Mouse (Mus musculus): ENCODE measurements around the gene Spib. TPM values are rescaled to one million over a fixed set of nuclear protein-coding genes. Genes with fewer than 3 reads are reported as not detected.

Spib gene
- polyA plus RNA-seq, 1 experiment: 18.7 TPM

- Histone ChIP-seq H3K4me3 (ENCODE audit: low read depth, low read length) (peak within 1 kb of the TSS; percentile 99), H3K27ac (ENCODE audit: insufficient read depth, low read depth, low read length) (peak within 1 kb of the TSS; percentile 100), H3K4me1 (ENCODE audit: control insufficient read depth, insufficient read depth, insufficient read length, low read length) (peaks cover 12% of the 10 kb centered on the region; the same call in 1 of the 2 replicates), H3K36me3 (ENCODE audit: control insufficient read depth, insufficient read depth, low read length) (peaks cover 34% of the 10 kb centered on the region), H3K27me3 (ENCODE audit: control insufficient read depth, insufficient read depth, low read length) (no peaks in the 10 kb centered on the region)
- peak; percentile 61 for TF ChIP-seq POLR2A (IDR thresholded peaks at IDR 0.05; ENCODE audit: low read depth, low read length)
- peak; percentile 8; the same call in 1 of the 2 replicates for TF ChIP-seq CTCF (IDR thresholded peaks at IDR 0.05; ENCODE audit: extremely low read depth, insufficient read length, insufficient replicate concordance, low read depth, low read length)
- WGBS: under 1% methylated on average over 22 of the region's 22 CpGs
Measured at GRCm38 (mm10) chr7:44553826-44554225, 22.0 kb upstream of the Spib start, which contains the start of gene Nr1h2. Gene Nr1h2, minus strand, starts transcription at chr7:44553951.

- 2% methylated on average over 32 of the region's 32 CpGs for WGBS
- peaks cover 12% of the 10 kb centered on the region; the same call in 1 of the 2 replicates for H3K4me1 ChIP-seq (ENCODE audit: control insufficient read depth, insufficient read depth, insufficient read length, low read length)
- no peaks in the 10 kb centered on the region for H3K27me3 ChIP-seq (ENCODE audit: control insufficient read depth, insufficient read depth, low read length)
- peak overlapping the region; percentile 99 for H3K4me3 ChIP-seq (ENCODE audit: low read depth, low read length)
- H3K36me3 ChIP-seq (ENCODE audit: control insufficient read depth, insufficient read depth, low read length): peaks cover 34% of the 10 kb centered on the region
- H3K27ac ChIP-seq (ENCODE audit: insufficient read depth, low read depth, low read length): peak overlapping the region; percentile 100
- TF ChIP-seq CTCF (IDR thresholded peaks at IDR 0.05; ENCODE audit: extremely low read depth, insufficient read length, insufficient replicate concordance, low read depth, low read length) (no peak), POLR2A (IDR thresholded peaks at IDR 0.05; ENCODE audit: low read depth, low read length) (no peak)
Measured at GRCm38 (mm10) chr7:44553196-44553764, 21.4 kb upstream of the Spib start.

GRCm38 (mm10) chr7:44552141-44552908, 20.5 kb upstream of the Spib start:
- Histone ChIP-seq H3K36me3 (ENCODE audit: control insufficient read depth, insufficient read depth, low read length) (peaks cover 34% of the 10 kb centered on the region), H3K4me1 (ENCODE audit: control insufficient read depth, insufficient read depth, insufficient read length, low read length) (peaks cover 17% of the 10 kb centered on the region; the same call in 1 of the 2 replicates), H3K4me3 (ENCODE audit: low read depth, low read length) (peak overlapping the region; percentile 99; the same call in 1 of the 2 replicates), H3K27me3 (ENCODE audit: control insufficient read depth, insufficient read depth, low read length) (no peaks in the 10 kb centered on the region), H3K27ac (ENCODE audit: insufficient read depth, low read depth, low read length) (no peak overlapping the region)
- WGBS: 85% methylated on average over 31 of the region's 31 CpGs
- TF ChIP-seq CTCF (IDR thresholded peaks at IDR 0.05; ENCODE audit: extremely low read depth, insufficient read length, insufficient replicate concordance, low read depth, low read length) (no peak), POLR2A (IDR thresholded peaks at IDR 0.05; ENCODE audit: low read depth, low read length) (no peak)

GRCm38 (mm10) chr7:44551731-44552130, 19.9 kb upstream of the Spib start:
- TF ChIP-seq POLR2A (IDR thresholded peaks at IDR 0.05; ENCODE audit: low read depth, low read length): no peak
- TF ChIP-seq CTCF (IDR thresholded peaks at IDR 0.05; ENCODE audit: extremely low read depth, insufficient read length, insufficient replicate concordance, low read depth, low read length): no peak
- H3K27me3 ChIP-seq (ENCODE audit: control insufficient read depth, insufficient read depth, low read length): no peaks in the 10 kb centered on the region
- H3K4me1 ChIP-seq (ENCODE audit: control insufficient read depth, insufficient read depth, insufficient read length, low read length): peaks cover 12% of the 10 kb centered on the region; the same call in 1 of the 2 replicates
- peaks cover 34% of the 10 kb centered on the region for H3K36me3 ChIP-seq (ENCODE audit: control insufficient read depth, insufficient read depth, low read length)
- no peak overlapping the region for H3K27ac ChIP-seq (ENCODE audit: insufficient read depth, low read depth, low read length)
- 91% methylated on average over 22 of the region's 22 CpGs for WGBS
- H3K4me3 ChIP-seq (ENCODE audit: low read depth, low read length): no peak overlapping the region

- H3K4me3 ChIP-seq (ENCODE audit: low read depth, low read length): no peak overlapping the region
- H3K27me3 ChIP-seq (ENCODE audit: control insufficient read depth, insufficient read depth, low read length): no peaks in the 10 kb centered on the region
- H3K36me3 ChIP-seq (ENCODE audit: control insufficient read depth, insufficient read depth, low read length): peaks cover 34% of the 10 kb centered on the region
- TF ChIP-seq CTCF (IDR thresholded peaks at IDR 0.05; ENCODE audit: extremely low read depth, insufficient read length, insufficient replicate concordance, low read depth, low read length) (no peak), POLR2A (IDR thresholded peaks at IDR 0.05; ENCODE audit: low read depth, low read length) (no peak)
- 92% methylated on average over 21 of the region's 21 CpGs for WGBS
- peaks cover 12% of the 10 kb centered on the region; the same call in 1 of the 2 replicates for H3K4me1 ChIP-seq (ENCODE audit: control insufficient read depth, insufficient read depth, insufficient read length, low read length)
- H3K27ac ChIP-seq (ENCODE audit: insufficient read depth, low read depth, low read length): no peak overlapping the region
Measured at GRCm38 (mm10) chr7:44551301-44551700, 19.4 kb upstream of the Spib start.

- Histone ChIP-seq H3K36me3 (ENCODE audit: control insufficient read depth, insufficient read depth, low read length) (peaks cover 34% of the 10 kb centered on the region), H3K4me1 (ENCODE audit: control insufficient read depth, insufficient read depth, insufficient read length, low read length) (peaks cover 12% of the 10 kb centered on the region; the same call in 1 of the 2 replicates), H3K27me3 (ENCODE audit: control insufficient read depth, insufficient read depth, low read length) (no peaks in the 10 kb centered on the region), H3K4me3 (ENCODE audit: low read depth, low read length) (no peak overlapping the region), H3K27ac (ENCODE audit: insufficient read depth, low read depth, low read length) (no peak overlapping the region)
- WGBS: 96% methylated on average over 12 of the region's 12 CpGs
- TF ChIP-seq CTCF (IDR thresholded peaks at IDR 0.05; ENCODE audit: extremely low read depth, insufficient read length, insufficient replicate concordance, low read depth, low read length) (no peak), POLR2A (IDR thresholded peaks at IDR 0.05; ENCODE audit: low read depth, low read length) (no peak)
Measured at GRCm38 (mm10) chr7:44550409-44550678, 18.5 kb upstream of the Spib start.
